Mouse (Mus musculus) heart, postnatal 0 days (tissue): Measurements from ENCODE around the gene Gins2. TPM values are rescaled to one million over a fixed set of nuclear protein-coding genes. Genes with fewer than 3 reads are reported as not detected.

Experiments used
- ATAC-seq: fragments of 200-750 bp; cut with Nextera tagmentation; 2 replicates; pipeline ENCODE4 v1.8.0; 2017; ENCODE audit warnings: low read depth, moderate number of reproducible peaks, moderate library complexity; ENCODE audit not compliant: insufficient read depth
- DNase-seq: peaks from one replicate; pipeline ENCODE4 v3.0.0-alpha.2; 2016; ENCODE audit warnings: low spot score
- H3K27ac ChIP-seq: fragments of 300-500 bp; sonication (generic); 2 replicates; pipeline ENCODE4 v1.5.1; 2014; ENCODE audit warnings: low read depth, mild to moderate bottlenecking
- H3K27me3 ChIP-seq: fragments of 300-500 bp; sonication (generic); 2 replicates; pipeline ENCODE4 v1.6.1; 2014; ENCODE audit warnings: low read length, mixed read lengths; ENCODE audit not compliant: control insufficient read depth, insufficient read depth
- H3K36me3 ChIP-seq: fragments of 300-500 bp; sonication (generic); replicated peaks from 2 replicates; pipeline ENCODE4 v1.6.1; 2014; ENCODE audit warnings: low read length, mixed read lengths; ENCODE audit not compliant: control insufficient read depth, insufficient read depth
- H3K4me1 ChIP-seq: fragments of 300-500 bp; sonication (generic); 2 replicates; pipeline ENCODE4 v1.6.1; 2014; ENCODE audit warnings: antibody characterized with exemption; ENCODE audit not compliant: control insufficient read depth, insufficient read depth
- H3K4me2 ChIP-seq: fragments of 300-500 bp; sonication (generic); 2 replicates; pipeline ENCODE4 v1.6.1; 2014; ENCODE audit warnings: low read depth, mild to moderate bottlenecking, low read length, moderate library complexity
- H3K4me3 ChIP-seq: fragments of 300-500 bp; sonication (generic); 2 replicates; pipeline ENCODE4 v1.5.1; 2014; ENCODE audit warnings: low read depth, low read length
- H3K9ac ChIP-seq: fragments of 300-500 bp; sonication (generic); replicated peaks from 2 replicates; pipeline ENCODE4 v1.6.1; 2014; ENCODE audit warnings: low read depth, low read length, mixed read lengths
- H3K9me3 ChIP-seq: fragments of 300-500 bp; sonication (generic); replicated peaks from 2 replicates; pipeline ENCODE4 v1.6.1; 2016; ENCODE audit warnings: low read length; ENCODE audit not compliant: control insufficient read depth
- CTCF ChIP-seq: IDR thresholded peaks from 2 replicates; pipeline ENCODE4 v1.5.1; 2016; ENCODE audit warnings: antibody characterized with exemption, control low read depth, low read depth
- EP300 ChIP-seq: IDR thresholded peaks from 2 replicates; pipeline ENCODE4 v1.6.1; 2016; ENCODE audit warnings: antibody characterized with exemption, low read depth
- WGBS: fragments of 180-500 bp; shearing (Covaris S2); extraction: QIAGEN DNeasy Blood & Tissue Kit; methylation state at CpG from one replicate; pipeline ENCODE4 v1.1.7; 2014; 5-methylcytosine and 5-hydroxymethylcytosine counted together
- polyA plus RNA-seq: library from polyadenylated mRNA; unstranded; fragments of >200 nt; fragmentation: Nextera tagmentation; extraction: Ambion mirVana; gene quantifications from 2 replicates; pipeline ENCODE4 v1.2.1, GENCODE M21; 2015
- total RNA-seq: library from RNA; depleted of rRNA; stranded (reverse); fragments of >200 nt; gene quantifications from 2 replicates; pipeline ENCODE4 v1.2.3, GENCODE M21; 2014; ENCODE audit warnings: low replicate concordance

Gins2 gene
- total and polyA plus RNA-seq, 2 experiments from 2014 or later, result 19.3 to 52.1 TPM

DNA sequence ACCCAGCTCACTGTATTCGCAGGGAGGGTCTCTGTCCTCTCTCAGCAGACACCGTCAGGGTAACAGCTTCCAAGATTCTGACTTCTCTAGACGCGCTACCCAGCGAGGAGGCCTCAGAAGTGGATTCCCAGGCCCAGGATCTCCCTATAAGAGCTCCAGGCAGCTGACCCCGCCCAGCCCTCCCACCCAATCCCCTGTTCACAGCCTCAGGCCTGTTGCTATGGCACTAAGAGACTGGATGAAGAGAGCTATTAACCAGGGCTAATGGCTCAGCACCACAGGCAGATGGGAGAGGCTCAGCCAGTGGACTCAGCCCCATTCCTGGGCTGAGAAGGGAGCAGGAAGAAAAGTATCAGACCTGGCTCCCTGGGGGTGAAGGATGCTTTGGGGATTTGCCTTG, 13.6 kb upstream of the Gins2 start:
- no peak overlapping the region for H3K4me3 ChIP-seq
- H3K27me3 ChIP-seq, result no peaks in the 10 kb centered on the region
- H3K27ac ChIP-seq, result no peak overlapping the region
- ATAC-seq, result no peak
- 45% methylated on average over 6 of the region's 6 CpGs for WGBS
- H3K4me1 ChIP-seq, result no peaks in the 10 kb centered on the region
- TF ChIP-seq EP300 (no peak), CTCF (no peak)
- no peak overlapping the region for H3K9ac ChIP-seq
- H3K4me2 ChIP-seq, result no peak overlapping the region
- DNase-seq, result no peak
- no peaks in the 10 kb centered on the region for H3K9me3 ChIP-seq
- H3K36me3 ChIP-seq, result no peaks in the 10 kb centered on the region

DNA sequence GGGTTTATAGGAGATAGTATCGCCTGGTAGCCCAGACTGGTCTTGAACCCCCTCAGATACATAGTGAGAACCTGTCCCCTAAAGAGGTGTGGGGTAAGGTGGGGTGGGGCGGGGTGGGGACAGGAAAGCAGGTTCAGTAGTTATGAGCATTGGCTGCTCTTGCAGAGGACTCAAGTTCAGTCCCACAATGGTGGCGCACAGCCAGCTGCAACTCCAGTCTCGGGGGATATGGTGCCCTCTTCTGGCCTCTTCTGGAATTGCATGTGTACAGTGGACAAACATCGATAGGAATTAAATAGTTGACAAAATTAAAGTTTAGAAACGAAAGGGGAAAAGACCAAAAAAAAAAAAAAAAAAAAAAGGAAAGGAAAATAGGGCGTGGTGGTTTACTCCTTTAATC, 10.4 kb upstream of the Gins2 start:
- Histone ChIP-seq H3K4me1 (no peaks in the 10 kb centered on the region), H3K9me3 (no peaks in the 10 kb centered on the region), H3K9ac (no peak overlapping the region), H3K27ac (no peak overlapping the region), H3K36me3 (no peaks in the 10 kb centered on the region), H3K27me3 (no peaks in the 10 kb centered on the region), H3K4me3 (no peak overlapping the region), H3K4me2 (no peak overlapping the region)
- ATAC-seq (no peak; the same call in 1 of the 2 replicates), DNase-seq (peak; percentile 49)
- TF ChIP-seq EP300 (no peak), CTCF (peak; percentile 73)
- WGBS, result 44% methylated on average over 7 of the region's 7 CpGs

DNA sequence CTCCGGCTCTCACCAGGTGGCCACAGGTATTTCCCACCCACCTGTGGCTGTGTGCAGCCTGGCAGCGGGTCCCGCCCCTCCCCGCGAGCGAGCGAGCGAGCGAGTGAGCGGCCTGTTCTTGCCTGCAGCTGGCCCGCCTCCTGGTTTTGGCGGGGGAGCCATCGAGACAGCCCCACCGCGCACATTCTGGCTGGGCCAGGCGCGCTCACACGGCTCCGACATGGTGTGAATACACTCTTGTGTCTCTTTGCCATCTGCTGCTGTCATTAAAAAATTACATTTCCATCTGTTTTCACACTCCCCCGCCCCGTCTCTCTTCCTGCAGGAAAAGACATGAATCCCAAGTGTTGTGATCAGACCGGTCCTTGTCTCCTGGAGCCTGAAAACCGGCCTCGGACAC, 9.5 kb upstream of the Gins2 start:
- Histone ChIP-seq H3K4me1 (no peaks in the 10 kb centered on the region), H3K4me3 (no peak overlapping the region), H3K4me2 (peak overlapping the region; percentile 24; the same call in 1 of the 2 replicates), H3K27me3 (no peaks in the 10 kb centered on the region), H3K36me3 (no peaks in the 10 kb centered on the region), H3K27ac (no peak overlapping the region), H3K9ac (no peak overlapping the region), H3K9me3 (no peaks in the 10 kb centered on the region)
- no peak; the same call in 1 of the 2 replicates for ATAC-seq
- no peak for DNase-seq
- 40% methylated on average over 24 of the region's 24 CpGs for WGBS
- TF ChIP-seq CTCF, result no peak
- TF ChIP-seq EP300, result no peak

DNA sequence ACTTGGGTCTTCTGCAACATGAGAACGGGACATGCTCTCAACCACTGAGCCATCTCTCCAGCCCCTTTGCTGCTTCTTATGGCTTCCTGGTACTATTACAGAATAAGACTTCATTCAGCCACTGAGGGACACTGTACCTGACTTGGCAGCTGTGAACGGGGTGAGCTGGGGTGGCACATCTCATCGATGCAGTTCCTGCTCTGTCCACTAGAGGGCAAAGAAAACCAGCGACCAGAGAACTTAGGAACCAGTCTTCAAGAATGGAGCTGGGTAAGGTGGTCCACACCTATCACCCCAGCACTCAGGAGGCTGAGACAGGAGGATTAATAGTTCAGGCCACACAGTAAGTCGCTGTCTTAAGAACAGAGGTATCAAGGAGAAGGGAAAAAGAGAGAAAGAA, 6.9 kb upstream of the Gins2 start:
- H3K27ac ChIP-seq, result no peak overlapping the region
- no peak for DNase-seq
- no peak for TF ChIP-seq EP300
- peak; percentile 85 for TF ChIP-seq CTCF
- H3K4me2 ChIP-seq, result no peak overlapping the region
- no peaks in the 10 kb centered on the region for H3K9me3 ChIP-seq
- no peaks in the 10 kb centered on the region for H3K36me3 ChIP-seq
- H3K4me3 ChIP-seq, result no peak overlapping the region
- no peak overlapping the region for H3K9ac ChIP-seq
- H3K4me1 ChIP-seq, result no peaks in the 10 kb centered on the region
- H3K27me3 ChIP-seq, result no peaks in the 10 kb centered on the region
- no peak for ATAC-seq
- WGBS, result 14% methylated on average over 5 of the region's 5 CpGs

DNA sequence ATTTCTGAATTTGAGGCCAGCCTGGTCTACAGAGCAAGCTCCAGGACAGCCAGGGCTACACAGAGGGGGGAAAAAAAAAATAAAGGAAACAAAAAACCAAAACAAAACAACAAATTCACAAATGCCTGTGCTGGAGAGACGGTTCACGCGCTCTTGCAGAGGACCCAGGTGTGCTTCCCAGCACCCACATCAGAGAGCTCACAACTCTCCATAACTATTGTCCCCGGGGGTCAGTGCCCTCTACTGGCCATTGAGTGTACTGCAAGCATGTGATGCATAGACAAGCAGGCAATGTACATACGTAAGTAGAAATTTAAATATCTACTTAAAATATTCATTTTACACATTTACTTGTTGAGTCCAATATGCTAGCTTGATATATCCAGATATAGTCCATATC, 5.5 kb upstream of the Gins2 start:
- Histone ChIP-seq H3K4me3 (no peak overlapping the region), H3K9ac (no peak overlapping the region), H3K27ac (no peak overlapping the region), H3K36me3 (no peaks in the 10 kb centered on the region), H3K27me3 (no peaks in the 10 kb centered on the region), H3K4me1 (peaks cover 6% of the 10 kb centered on the region), H3K9me3 (no peaks in the 10 kb centered on the region), H3K4me2 (no peak overlapping the region)
- DNase-seq (no peak), ATAC-seq (no peak)
- 86% methylated on average over 5 of the region's 5 CpGs for WGBS
- TF ChIP-seq EP300 (no peak), CTCF (peak; percentile 27)

DNA sequence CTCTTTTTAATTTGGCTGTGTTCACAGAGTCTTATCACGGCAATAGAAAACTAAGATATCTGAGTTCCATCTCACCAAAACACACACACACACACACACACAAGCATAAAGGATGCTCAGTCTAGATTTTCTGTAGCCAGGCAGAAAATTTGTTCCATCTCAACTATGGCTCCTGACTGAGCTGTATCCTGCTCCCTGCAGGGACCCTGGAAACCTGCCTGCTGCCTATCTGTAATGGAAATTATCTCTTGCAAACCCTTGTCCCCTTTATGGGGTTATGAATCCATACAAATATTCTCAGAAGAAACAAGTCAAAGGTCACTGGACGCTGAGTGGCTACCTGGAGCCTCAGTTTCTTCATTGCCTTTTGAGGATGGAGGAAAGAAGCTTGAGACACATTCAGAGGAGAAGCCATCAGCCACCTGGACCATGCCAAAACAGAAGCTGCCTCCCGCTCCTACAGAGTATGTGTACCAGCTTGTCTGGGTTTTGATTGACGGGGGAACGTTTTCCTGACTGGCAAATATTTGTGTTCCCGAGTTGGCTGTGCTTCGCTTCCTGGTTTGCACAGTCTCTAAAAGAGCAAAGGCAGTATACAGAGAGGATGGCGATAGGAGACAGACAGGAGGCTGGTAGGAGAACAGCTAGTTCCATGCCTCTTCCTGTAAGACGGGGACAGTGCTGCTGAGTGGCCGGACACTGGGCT, 2.6 kb upstream of the Gins2 start:
- no peaks in the 10 kb centered on the region for H3K27me3 ChIP-seq
- ATAC-seq, result no peak
- H3K4me3 ChIP-seq, result no peak overlapping the region
- 53% methylated on average over 10 of the region's 10 CpGs for WGBS
- TF ChIP-seq EP300 (no peak), CTCF (no peak)
- no peak overlapping the region for H3K27ac ChIP-seq
- no peak overlapping the region for H3K4me2 ChIP-seq
- no peak for DNase-seq
- H3K9ac ChIP-seq, result no peak overlapping the region
- H3K36me3 ChIP-seq, result no peaks in the 10 kb centered on the region
- H3K4me1 ChIP-seq, result peaks cover 12% of the 10 kb centered on the region
- no peaks in the 10 kb centered on the region for H3K9me3 ChIP-seq
